ENCODE assay signal across 10 mouse cellular contexts in the genomic region with DNA sequence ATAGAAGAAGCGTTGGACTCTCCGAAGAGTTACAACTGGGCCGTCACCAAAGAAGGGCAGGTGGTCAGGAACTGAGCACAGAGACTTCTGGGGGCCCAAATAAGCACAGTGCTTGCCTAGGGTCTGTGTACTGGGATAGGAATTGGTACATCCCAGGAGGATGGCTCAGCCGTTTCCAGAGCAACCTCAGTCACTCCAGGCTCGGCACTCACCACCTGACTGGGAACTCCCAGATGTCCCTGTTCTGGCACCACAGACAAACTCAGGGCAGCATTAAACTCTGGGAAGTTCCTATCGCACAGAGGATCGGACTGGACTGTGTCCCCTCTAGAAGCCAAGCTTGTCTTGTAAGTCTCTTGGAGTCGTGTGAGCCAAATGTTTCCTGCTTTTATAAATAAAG. TPM values are rescaled to one million over a fixed set of nuclear protein-coding genes. Genes with fewer than 3 reads are reported as not detected.
DNase-seq lines count a peak whose midpoint lies in the region; ATAC-seq and TF ChIP-seq lines count a peak whose summit lies in the region.
"Had no signal": no experiment of that assay in that cellular context is flagged by ENCODE, and none has a peak within 500 bp of the region (broad histone marks: within the 10 kb centered on the region; RNA-seq: fewer than 3 reads in every experiment).

No protein-coding gene starts in this region.

- H3K4me2 ChIP-seq in limb, embryonic 12.5 days = peak overlapping the region; percentile 94

- peak overlapping the region; percentile 72; the same call in 1 of the 2 replicates for H3K4me3 ChIP-seq in embryonic fibroblast, embryonic 13.5 days (ENCODE audit: insufficient read depth, low read length)
- H3K4me3 ChIP-seq in limb, embryonic 12.5 days (replicated peaks) = peak overlapping the region; percentile 88
- peak overlapping the region; percentile 99; the same call in 1 of the 2 replicates for H3K4me3 ChIP-seq in olfactory bulb, adult 2 months (ENCODE audit: insufficient read depth, low read depth, low read length)

- no peak overlapping the region for H3K27ac ChIP-seq in embryonic fibroblast, embryonic 13.5 days (ENCODE audit: insufficient read depth, low read length)
- no peak overlapping the region for H3K27ac ChIP-seq in limb, embryonic 12.5 days
- no peak overlapping the region for H3K27ac ChIP-seq in olfactory bulb, adult 2 months (ENCODE audit: insufficient read depth, low read depth, low read length)

- WGBS in limb, embryonic 12.5 days = 72% methylated on average over 8 of the region's 8 CpGs
- WGBS in olfactory bulb, adult 2 months = 73% methylated on average over 8 of the region's 8 CpGs

- peak; percentile 37 to 40 for DNase-seq in layer of hippocampus, adult 8-10 months (ENCODE audit: low spot score in 2 of 2)
- no peak for DNase-seq in layer of hippocampus, postnatal 14 days (ENCODE audit: low spot score in 2 of 2)
- DNase-seq in cerebellum, postnatal 10 days = no peak
- DNase-seq: kidney, postnatal 10 days had no signal

- TF ChIP-seq POLR2A in embryonic fibroblast, embryonic 13.5 days (IDR thresholded peaks at IDR 0.05; ENCODE audit: low read depth, low read length) = no peak
- TF ChIP-seq POLR2A in olfactory bulb, adult 2 months (IDR thresholded peaks at IDR 0.05; ENCODE audit: insufficient read depth, low read depth, low read length) = no peak

- no peak for TF ChIP-seq CTCF in embryonic fibroblast, embryonic 13.5 days (IDR thresholded peaks at IDR 0.05; ENCODE audit: borderline replicate concordance, insufficient read depth, low read length)
- TF ChIP-seq CTCF in olfactory bulb, adult 2 months (IDR thresholded peaks at IDR 0.05; ENCODE audit: insufficient read depth, low read depth, low read length) = no peak

- peaks cover 23% of the 10 kb centered on the region for H3K36me3 ChIP-seq in limb, embryonic 12.5 days

- H3K9ac ChIP-seq in limb, embryonic 12.5 days (replicated peaks) = peak overlapping the region; percentile 86; the same call in 1 of the 2 replicates

- H3K4me1 ChIP-seq in embryonic fibroblast, embryonic 13.5 days (ENCODE audit: control insufficient read depth, insufficient read depth, low read length) = peaks cover 4% of the 10 kb centered on the region; the same call in 1 of the 2 replicates
- peaks cover 26% of the 10 kb centered on the region for H3K4me1 ChIP-seq in limb, embryonic 12.5 days (replicated peaks)
- peaks cover 9% of the 10 kb centered on the region for H3K4me1 ChIP-seq in olfactory bulb, adult 2 months (ENCODE audit: control insufficient read depth, insufficient read depth, low read length)

- no peaks in the 10 kb centered on the region for H3K9me3 ChIP-seq in limb, embryonic 12.5 days

- no peaks in the 10 kb centered on the region for H3K27me3 ChIP-seq in limb, embryonic 12.5 days

- no peak for ATAC-seq in limb, embryonic 12.5 days (ENCODE audit: insufficient number of reproducible peaks, insufficient read depth, low FRiP score, low TSS enrichment, low read depth)
- no peak for ATAC-seq in CD4-positive, CD25-positive, alpha-beta regulatory T cell, adult 4 months

RNA-seq across cellular contexts. Expression of a gene that starts 1.4 kb away (rescaled TPM):
- 10 to 100 TPM; 74.6 to 86.5 (median 79.1) TPM for total RNA-seq in layer of hippocampus, adult 8-10 months (2022)
- 10 to 100 TPM; 80.2 to 82.6 TPM for total RNA-seq in layer of hippocampus, postnatal 14 days (2021)
- polyA plus RNA-seq in embryonic fibroblast, embryonic 13.5 days (2011; ENCODE audit: insufficient read length, low read depth, missing spikeins) = 24.4 and 24.7 TPM in 2 replicates
- polyA plus RNA-seq in limb, embryonic 12.5 days (2016; fragmentation: Nextera tagmentation; extraction: Ambion mirVana) = 79.0 and 80.7 TPM in 2 replicates
- polyA plus RNA-seq in olfactory bulb, adult 2 months (2012; ENCODE audit: insufficient read depth, insufficient read length, low replicate concordance, missing spikeins) = 295 TPM in 1 of 2 replicates, not detected in the other
- polyA plus RNA-seq in CD4-positive, CD25-positive, alpha-beta regulatory T cell, adult 4 months (2017; shearing (Covaris generic)) = 10 to 100 TPM; 22.9 to 28.7 TPM

RNA-seq across cellular contexts. Expression of a gene that starts 11.0 kb away (rescaled TPM):
- total RNA-seq in layer of hippocampus, adult 8-10 months (2022) = under 1 TPM in 1 of 4 experiments, not detected in 3; 0.97 TPM
- total RNA-seq in layer of hippocampus, postnatal 14 days (2021) = not detected
- not detected in 2 replicates for polyA plus RNA-seq in embryonic fibroblast, embryonic 13.5 days (2011; ENCODE audit: insufficient read length, low read depth, missing spikeins)
- polyA plus RNA-seq in limb, embryonic 12.5 days (2016; fragmentation: Nextera tagmentation; extraction: Ambion mirVana) = not detected in 2 replicates
- polyA plus RNA-seq in olfactory bulb, adult 2 months (2012; ENCODE audit: insufficient read depth, insufficient read length, low replicate concordance, missing spikeins) = not detected in 2 replicates
- not detected for polyA plus RNA-seq in CD4-positive, CD25-positive, alpha-beta regulatory T cell, adult 4 months (2017; shearing (Covaris generic))
- total RNA-seq: common myeloid progenitor, adult 5-6 weeks had no signal
- polyA plus RNA-seq: testis, adult 2 months had no signal

RNA-seq across cellular contexts. Expression of a gene that starts 17.4 kb away (rescaled TPM):
- 1 to 10 TPM in 3 of 4 experiments, not detected in 1; 1.2 to 3.0 (median 2.0) TPM for total RNA-seq in layer of hippocampus, adult 8-10 months (2022)
- total RNA-seq in layer of hippocampus, postnatal 14 days (2021) = 1 to 10 TPM in 1 of 2 experiments, not detected in 1; 2.1 TPM
- not detected in 2 replicates for polyA plus RNA-seq in embryonic fibroblast, embryonic 13.5 days (2011; ENCODE audit: insufficient read length, low read depth, missing spikeins)
- polyA plus RNA-seq in limb, embryonic 12.5 days (2016; fragmentation: Nextera tagmentation; extraction: Ambion mirVana) = not detected in 2 replicates
- not detected in 2 replicates for polyA plus RNA-seq in olfactory bulb, adult 2 months (2012; ENCODE audit: insufficient read depth, insufficient read length, low replicate concordance, missing spikeins)
- not detected for polyA plus RNA-seq in CD4-positive, CD25-positive, alpha-beta regulatory T cell, adult 4 months (2017; shearing (Covaris generic))
- total RNA-seq: common myeloid progenitor, adult 5-6 weeks had no signal
- polyA plus RNA-seq: testis, adult 2 months had no signal

Comparison
In these comparisons a context has a peak if more than half of its experiments do, and no peak if none do; other contexts are left out.
1. DNase-seq: peak in layer of hippocampus, adult 8-10 months (2 of 2); none in layer of hippocampus, postnatal 14 days (0 of 2) and cerebellum, postnatal 10 days (0 of 2).
2. Peak in every context shown above with its lines, with median percentiles within 50 percentile points of each other: H3K4me3 ChIP-seq.